Mouse (Mus musculus): ENCODE results near the gene Cfap74. TPM values are rescaled to one million over a fixed set of nuclear protein-coding genes. Genes with fewer than 3 reads are reported as not detected.

Gene Cfap74
- polyA plus RNA-seq, 1 experiment: 2.1 TPM

- DNase-seq (ENCODE audit: low read depth): no peak
These were observed 89.0 kb downstream of the Cfap74 start for GRCm38 (mm10) chr4:155497963-155498362.

- no peak for DNase-seq (ENCODE audit: low read depth)
These were observed 92.1 kb downstream of the Cfap74 start for GRCm38 (mm10) chr4:155501126-155501525.

- no peak for DNase-seq (ENCODE audit: low read depth)
These were observed 96.1 kb downstream of the Cfap74 start for GRCm38 (mm10) chr4:155505067-155505466.

GRCm38 (mm10) chr4:155505671-155506295 lies 96.8 kb downstream of the Cfap74 start:
- no peak for DNase-seq (ENCODE audit: low read depth)

GRCm38 (mm10) chr4:155508614-155509013 lies 99.6 kb downstream of the Cfap74 start:
- no peak for DNase-seq (ENCODE audit: low read depth)

- DNase-seq (ENCODE audit: low read depth): peak; percentile 89
These were observed 102.0 kb downstream of the Cfap74 start for GRCm38 (mm10) chr4:155510981-155511380.

GRCm38 (mm10) chr4:155514810-155515209 lies 105.8 kb downstream of the Cfap74 start:
- DNase-seq (ENCODE audit: low read depth): no peak

Other genes with a start within 250 kb of the Cfap74 start
- 61.5 and 79.7 TPM in 2 replicates for gene Ski, start 186.6 kb upstream of the Cfap74 start, polyA plus RNA-seq (2012; rRNA removed)
- gene Faap20, start 159.4 kb upstream of the Cfap74 start, polyA plus RNA-seq (2012; rRNA removed): 49.1 and 78.4 TPM in 2 replicates
- 10.3 and 11.8 TPM in 2 replicates for gene Prkcz, start 47.8 kb upstream of the Cfap74 start, polyA plus RNA-seq (2012; rRNA removed)
- 0.23 and 1.2 TPM in 2 replicates for gene Gabrd, start 11.1 kb upstream of the Cfap74 start, polyA plus RNA-seq (2012; rRNA removed)
- gene Tmem52, start 59.9 kb downstream of the Cfap74 start, polyA plus RNA-seq (2012; rRNA removed): 9.1 and 9.7 TPM in 2 replicates
- gene Gnb1, start 82.2 kb downstream of the Cfap74 start, polyA plus RNA-seq (2012; rRNA removed): 663 and 820 TPM in 2 replicates
- 163 and 200 TPM in 2 replicates for gene Nadk, start 153.2 kb downstream of the Cfap74 start, polyA plus RNA-seq (2012; rRNA removed)
- gene Slc35e2, start 192.2 kb downstream of the Cfap74 start, polyA plus RNA-seq (2012; rRNA removed): 29.2 and 40.0 TPM in 2 replicates
- 17.2 and 26.3 TPM in 2 replicates for gene Cdk11b, start 215.7 kb downstream of the Cfap74 start, polyA plus RNA-seq (2012; rRNA removed)
- not detected in 2 replicates for gene Gm10563, start 236.2 kb downstream of the Cfap74 start, polyA plus RNA-seq (2012; rRNA removed)
- gene Mmp23, start 244.2 kb downstream of the Cfap74 start, polyA plus RNA-seq (2012; rRNA removed): 58.9 and 64.6 TPM in 2 replicates

Measured in gonadal fat pad, adult 2 months (tissue).